Mouse (Mus musculus) lung, embryonic 14.5 days (tissue): ENCODE results near the gene Nrcam. TPM values are rescaled to one million over a fixed set of nuclear protein-coding genes. Genes with fewer than 3 reads are reported as not detected.

Experiments
- ATAC-seq: fragments of 200-750 bp; cut with Nextera tagmentation; 2 replicates; pipeline ENCODE4 v1.8.0; 2017; ENCODE audit warnings: mild to moderate bottlenecking, moderate TSS enrichment, moderate library complexity; ENCODE audit not compliant: insufficient read depth
- DNase-seq: peaks from one replicate; pipeline ENCODE4 v3.0.0-alpha.2; 2015
- H3K27ac ChIP-seq: fragments of 300-500 bp; sonication (generic); 2 replicates; pipeline ENCODE4 v1.5.1; 2014; ENCODE audit warnings: low read depth, mild to moderate bottlenecking, moderate library complexity
- H3K27me3 ChIP-seq: fragments of 300-500 bp; sonication (generic); 2 replicates; pipeline ENCODE4 v1.6.1; 2014; ENCODE audit warnings: low read length, control low read depth; ENCODE audit not compliant: insufficient read depth
- H3K36me3 ChIP-seq: fragments of 300-500 bp; sonication (generic); 2 replicates; pipeline ENCODE4 v1.6.1; 2014; ENCODE audit warnings: control low read depth; ENCODE audit not compliant: insufficient read depth
- H3K4me1 ChIP-seq: fragments of 300-500 bp; sonication (generic); 2 replicates; pipeline ENCODE4 v1.6.1; 2014; ENCODE audit warnings: antibody characterized with exemption, control low read depth; ENCODE audit not compliant: insufficient read depth
- H3K4me2 ChIP-seq: fragments of 300-500 bp; sonication (generic); 2 replicates; pipeline ENCODE4 v1.6.1; 2014; ENCODE audit warnings: mild to moderate bottlenecking
- H3K4me3 ChIP-seq: fragments of 300-500 bp; sonication (generic); 2 replicates; pipeline ENCODE4 v1.5.1; 2014; ENCODE audit warnings: low read depth, low read length
- H3K9ac ChIP-seq: fragments of 300-500 bp; sonication (generic); 2 replicates; pipeline ENCODE4 v1.6.1; 2014
- H3K9me3 ChIP-seq: fragments of 300-500 bp; sonication (generic); 2 replicates; pipeline ENCODE4 v1.6.1; 2016; ENCODE audit warnings: low read depth, low read length, control low read depth
- CTCF ChIP-seq: IDR thresholded peaks from 2 replicates; pipeline ENCODE4 v1.5.1; 2016; ENCODE audit warnings: antibody characterized with exemption, low read depth
- WGBS: fragments of 180-500 bp; shearing (Covaris S2); extraction: QIAGEN DNeasy Blood & Tissue Kit; methylation state at CpG from one replicate; pipeline ENCODE4 v1.1.7; 2014; 5-methylcytosine and 5-hydroxymethylcytosine counted together
- polyA plus RNA-seq: library from polyadenylated mRNA; unstranded; fragments of >200 nt; fragmentation: Nextera tagmentation; extraction: Ambion mirVana; gene quantifications from 2 replicates; pipeline ENCODE4 v1.2.1, GENCODE M21; 2014

The Nrcam gene
- polyA plus RNA-seq, 1 experiment from 2014 or later = 20.6 TPM

GRCm38 (mm10) chr12:44480031-44480419 lies 151.3 kb downstream of the Nrcam start:
- ATAC-seq (no peak), DNase-seq (no peak)
- Histone ChIP-seq H3K4me1 (no peaks in the 10 kb centered on the region), H3K9me3 (no peaks in the 10 kb centered on the region), H3K27ac (no peak overlapping the region), H3K27me3 (no peaks in the 10 kb centered on the region), H3K9ac (no peak overlapping the region), H3K4me3 (no peak overlapping the region), H3K4me2 (no peak overlapping the region), H3K36me3 (no peaks in the 10 kb centered on the region)
- WGBS = 88% methylated on average over 2 of the region's 2 CpGs
- no peak for TF ChIP-seq CTCF

GRCm38 (mm10) chr12:44481415-44481814 lies 152.7 kb downstream of the Nrcam start:
- Histone ChIP-seq H3K4me3 (no peak overlapping the region), H3K27ac (no peak overlapping the region), H3K9ac (no peak overlapping the region), H3K4me2 (no peak overlapping the region), H3K4me1 (no peaks in the 10 kb centered on the region), H3K27me3 (no peaks in the 10 kb centered on the region), H3K36me3 (no peaks in the 10 kb centered on the region), H3K9me3 (no peaks in the 10 kb centered on the region)
- no peak for TF ChIP-seq CTCF
- DNase-seq = no peak
- no peak for ATAC-seq
- WGBS = 68% methylated on average over 3 of the region's 3 CpGs

GRCm38 (mm10) chr12:44492759-44493479 lies 164.2 kb downstream of the Nrcam start:
- Histone ChIP-seq H3K27ac (peak overlapping the region; percentile 48; the same call in 1 of the 2 replicates), H3K27me3 (no peaks in the 10 kb centered on the region), H3K36me3 (no peaks in the 10 kb centered on the region), H3K9ac (no peak overlapping the region), H3K4me3 (no peak overlapping the region), H3K4me2 (no peak overlapping the region), H3K9me3 (no peaks in the 10 kb centered on the region), H3K4me1 (no peaks in the 10 kb centered on the region)
- WGBS = 41% methylated on average over 5 of the region's 5 CpGs
- ATAC-seq = peak; percentile 98
- DNase-seq = peak; percentile 87
- TF ChIP-seq CTCF = no peak

GRCm38 (mm10) chr12:44497762-44498161 lies 169.1 kb downstream of the Nrcam start:
- no peaks in the 10 kb centered on the region for H3K4me1 ChIP-seq
- H3K9ac ChIP-seq = no peak overlapping the region
- H3K27ac ChIP-seq = no peak overlapping the region
- no peak overlapping the region for H3K4me2 ChIP-seq
- no peaks in the 10 kb centered on the region for H3K9me3 ChIP-seq
- DNase-seq = peak; percentile 51
- no peak overlapping the region for H3K4me3 ChIP-seq
- ATAC-seq = peak; percentile 48
- no peaks in the 10 kb centered on the region for H3K36me3 ChIP-seq
- 62% methylated on average over 2 of the region's 2 CpGs for WGBS
- no peaks in the 10 kb centered on the region for H3K27me3 ChIP-seq
- TF ChIP-seq CTCF = no peak

GRCm38 (mm10) chr12:44498872-44499271 lies 170.2 kb downstream of the Nrcam start:
- TF ChIP-seq CTCF = no peak
- WGBS = 80% methylated on average over 5 of the region's 5 CpGs
- no peak for DNase-seq
- no peak for ATAC-seq
- Histone ChIP-seq H3K9me3 (no peaks in the 10 kb centered on the region), H3K27me3 (no peaks in the 10 kb centered on the region), H3K9ac (no peak overlapping the region), H3K4me3 (no peak overlapping the region), H3K27ac (no peak overlapping the region), H3K4me1 (no peaks in the 10 kb centered on the region), H3K36me3 (no peaks in the 10 kb centered on the region), H3K4me2 (no peak overlapping the region)

DNA sequence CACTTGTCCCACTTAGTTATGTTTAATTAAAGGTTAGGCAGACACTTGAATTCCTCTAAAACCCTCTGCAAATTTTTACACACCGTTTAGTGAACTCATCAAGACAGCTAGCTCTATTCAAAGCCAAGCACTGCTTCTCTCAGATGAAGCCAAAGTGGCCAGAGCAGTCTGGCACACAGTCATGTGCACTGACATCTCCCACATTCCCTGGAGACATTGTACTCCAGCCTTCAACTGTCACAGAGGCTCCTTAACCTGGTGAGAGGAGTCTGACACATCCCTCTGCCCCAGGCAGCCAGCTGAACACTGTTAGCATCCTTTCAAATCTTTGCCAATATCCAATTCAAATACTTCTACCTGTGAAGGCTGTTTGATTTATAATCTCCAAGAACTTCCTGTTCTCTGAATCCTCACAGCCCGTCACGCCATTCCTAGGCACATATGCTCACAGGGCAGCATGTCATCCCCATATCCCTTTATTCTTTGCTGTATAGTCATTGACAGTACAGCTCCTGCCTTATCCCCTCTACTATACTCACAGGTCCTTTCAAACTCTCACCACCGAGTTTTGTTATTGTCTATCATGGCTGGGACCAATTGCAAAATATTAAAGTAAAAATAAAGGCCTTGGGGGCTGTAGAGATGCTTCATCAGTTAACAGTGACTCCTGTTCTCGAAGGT lies 173.3 kb downstream of the Nrcam start:
- WGBS = 61% methylated on average over 5 of the region's 5 CpGs
- no peaks in the 10 kb centered on the region for H3K4me1 ChIP-seq
- H3K4me3 ChIP-seq = no peak overlapping the region
- H3K9ac ChIP-seq = no peak overlapping the region
- no peak overlapping the region for H3K4me2 ChIP-seq
- DNase-seq (no peak), ATAC-seq (no peak; the same call in 1 of the 2 replicates)
- no peak for TF ChIP-seq CTCF
- H3K36me3 ChIP-seq = no peaks in the 10 kb centered on the region
- H3K27ac ChIP-seq = no peak overlapping the region
- no peaks in the 10 kb centered on the region for H3K9me3 ChIP-seq
- H3K27me3 ChIP-seq = no peaks in the 10 kb centered on the region

DNA sequence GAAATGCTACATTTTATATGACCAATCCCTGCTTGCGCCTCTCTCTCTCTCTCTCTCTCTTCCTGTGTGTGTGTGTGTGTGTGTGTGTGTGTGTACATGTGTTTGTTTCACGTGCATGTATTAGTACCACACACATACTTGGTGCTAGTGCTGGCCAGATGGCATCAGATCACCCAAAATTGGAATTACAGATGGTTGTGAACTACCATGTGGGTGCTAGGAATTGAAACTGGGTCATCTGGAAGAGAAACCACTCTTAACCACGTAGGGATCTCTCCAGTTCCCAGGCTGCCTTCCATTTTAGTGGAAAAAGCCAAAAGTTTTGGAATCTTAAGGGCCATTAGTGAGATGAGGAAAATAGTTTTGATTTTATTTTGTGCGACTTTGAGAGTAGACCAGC lies 175.1 kb downstream of the Nrcam start:
- H3K4me1 ChIP-seq = no peaks in the 10 kb centered on the region
- TF ChIP-seq CTCF = no peak
- H3K9me3 ChIP-seq = no peaks in the 10 kb centered on the region
- no peaks in the 10 kb centered on the region for H3K27me3 ChIP-seq
- DNase-seq (no peak), ATAC-seq (no peak)
- no peak overlapping the region for H3K27ac ChIP-seq
- H3K4me3 ChIP-seq = no peak overlapping the region
- H3K36me3 ChIP-seq = no peaks in the 10 kb centered on the region
- no peak overlapping the region for H3K9ac ChIP-seq
- H3K4me2 ChIP-seq = no peak overlapping the region
- 83% methylated on average over 4 of the region's 4 CpGs for WGBS
